Mouse (Mus musculus) MEL-GATA-1-ER (cell line): ENCODE measurements around the gene Fancc.

Experiments
- DNase-seq: peaks from one replicate; pipeline ENCODE4 v3.0.0-alpha.2; 2012; ENCODE audit warnings: low read depth; ENCODE audit errors: extremely low read depth

Fancc gene

GRCm38 (mm10) chr13:63496646-63497582 is at the start of gene Fancc:
Fancc (minus strand) TSS chr13:63497278.
- DNase-seq: no peak

GRCm38 (mm10) chr13:63545291-63545690 is 48.2 kb upstream of the Fancc start:
- DNase-seq: no peak

GRCm38 (mm10) chr13:63544967-63545253 is 47.8 kb upstream of the Fancc start:
- DNase-seq: no peak

- DNase-seq: no peak
Observed at GRCm38 (mm10) chr13:63544119-63544966, 47.3 kb upstream of the Fancc start.

GRCm38 (mm10) chr13:63543459-63543858 is 46.4 kb upstream of the Fancc start:
- no peak for DNase-seq

- no peak for DNase-seq
Observed at GRCm38 (mm10) chr13:63542796-63543384, 45.8 kb upstream of the Fancc start.

GRCm38 (mm10) chr13:63541510-63541909 is 44.4 kb upstream of the Fancc start:
- no peak for DNase-seq

- DNase-seq: no peak
Observed at GRCm38 (mm10) chr13:63540584-63540983, 43.5 kb upstream of the Fancc start.

- no peak for DNase-seq
Observed at GRCm38 (mm10) chr13:63534981-63535380, 37.9 kb upstream of the Fancc start.

GRCm38 (mm10) chr13:63530857-63531256 is 33.8 kb upstream of the Fancc start:
- DNase-seq: no peak

- DNase-seq: no peak
Observed at GRCm38 (mm10) chr13:63530371-63530764, 33.3 kb upstream of the Fancc start.

- no peak for DNase-seq
Observed at GRCm38 (mm10) chr13:63529602-63530370, 32.7 kb upstream of the Fancc start.

GRCm38 (mm10) chr13:63528852-63529251 is 31.8 kb upstream of the Fancc start:
- DNase-seq: no peak

- DNase-seq: no peak
Observed at GRCm38 (mm10) chr13:63528164-63528675, 31.1 kb upstream of the Fancc start.

GRCm38 (mm10) chr13:63525571-63526197 is 28.6 kb upstream of the Fancc start:
- no peak for DNase-seq

- no peak for DNase-seq
Observed at GRCm38 (mm10) chr13:63524608-63525570, 27.8 kb upstream of the Fancc start.

GRCm38 (mm10) chr13:63524061-63524460 is 27.0 kb upstream of the Fancc start:
- no peak for DNase-seq

GRCm38 (mm10) chr13:63522832-63523231 is 25.8 kb upstream of the Fancc start:
- DNase-seq: no peak

- no peak for DNase-seq
Observed at GRCm38 (mm10) chr13:63520110-63520509, 23.0 kb upstream of the Fancc start.
